In the genomic region with DNA sequence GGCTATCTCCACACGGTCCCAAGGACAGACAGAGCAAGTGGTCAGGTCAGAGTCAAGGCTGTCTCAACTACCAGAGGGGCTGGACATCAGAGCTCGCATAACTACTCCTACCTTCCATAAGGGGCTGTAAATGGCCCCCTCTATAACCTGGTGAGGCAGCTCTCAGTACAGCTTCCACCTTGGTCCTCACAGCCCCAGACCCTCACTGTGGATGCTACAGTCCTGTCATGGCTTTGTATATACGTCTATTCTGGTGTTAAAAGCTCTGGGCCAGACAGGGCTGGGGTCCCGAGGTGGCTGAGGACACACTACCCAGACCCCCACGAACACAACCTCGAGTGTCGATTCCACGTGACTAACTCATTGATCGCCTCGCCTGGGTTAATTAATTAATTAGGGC, we compare ENCODE assay signal across 16 mouse cellular contexts.
"Had no signal": no experiment of that assay in that cellular context is flagged by ENCODE, and none has a peak within 500 bp of the region (broad histone marks: within the 10 kb centered on the region; RNA-seq: fewer than 3 reads in every experiment).

No protein-coding gene starts in this region.

- H3K4me2 ChIP-seq: lung, embryonic 14.5 days; midbrain, embryonic 12.5 days; neural tube, embryonic 13.5 days; stomach, embryonic 15.5 days had no signal

- DNase-seq: lung, adult 18-20 months; lung, embryonic 14.5 days; lung, postnatal 10 days; lung, postnatal 4 days; right cerebral cortex, postnatal 14 days; thymus, adult 2 months; thymus, postnatal 25 days; thymus, postnatal 4 days had no signal

- H3K36me3 ChIP-seq: midbrain, embryonic 10.5 days; midbrain, embryonic 12.5 days; neural tube, embryonic 13.5 days; stomach, embryonic 15.5 days had no signal

- H3K4me3 ChIP-seq: midbrain, embryonic 10.5 days; midbrain, embryonic 12.5 days; myocyte; neural tube, embryonic 13.5 days; stomach, embryonic 15.5 days had no signal

- H3K9ac ChIP-seq: liver, embryonic 14.5 days; lung, embryonic 14.5 days; midbrain, embryonic 12.5 days; neural tube, embryonic 13.5 days; stomach, embryonic 15.5 days had no signal

- ATAC-seq: midbrain, embryonic 16.5 days had no signal

- H3K27ac ChIP-seq: liver, embryonic 14.5 days; midbrain, embryonic 10.5 days; midbrain, embryonic 12.5 days; neural tube, embryonic 13.5 days; stomach, embryonic 15.5 days; stomach, postnatal 0 days had no signal

- H3K9me3 ChIP-seq: midbrain, embryonic 12.5 days; neural tube, embryonic 13.5 days; stomach, embryonic 15.5 days had no signal
